Comparison of ENCODE assay signal across 11 mouse cellular contexts in the genomic region with DNA sequence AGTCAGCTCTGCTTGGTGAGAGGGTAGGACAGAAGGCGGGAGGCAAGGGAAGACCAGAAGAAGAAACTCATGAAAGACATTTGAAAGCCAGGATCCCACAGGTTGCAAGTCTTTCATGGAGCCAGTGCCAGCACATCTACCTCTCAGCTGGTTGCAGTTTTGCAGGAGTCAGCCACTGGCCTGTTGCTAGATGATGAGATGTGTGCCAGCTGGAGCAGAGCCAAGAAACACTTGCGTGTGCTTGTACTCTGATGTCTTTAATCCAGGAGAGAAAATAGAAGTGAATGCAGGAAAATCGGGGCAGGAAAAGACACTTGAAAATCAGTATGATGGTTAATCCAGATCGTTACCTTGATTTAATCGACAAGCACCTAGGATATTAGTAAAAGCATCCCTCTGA.
DNase-seq lines count a peak whose midpoint lies in the region; ATAC-seq and TF ChIP-seq lines count a peak whose summit lies in the region.
"Had no signal": no experiment of that assay in that cellular context is flagged by ENCODE, and none has a peak within 500 bp of the region (broad histone marks: within the 10 kb centered on the region; RNA-seq: fewer than 3 reads in every experiment).

No protein-coding gene starts in this region.

- 54% methylated on average over 5 of the region's 5 CpGs for WGBS in heart, embryonic 12.5 days
- WGBS in liver, postnatal 0 days (ENCODE audit: insufficient replicate concordance) = 72% methylated on average over 5 of the region's 5 CpGs
- 78% methylated on average over 5 of the region's 5 CpGs for WGBS in liver, embryonic 12.5 days (ENCODE audit: insufficient replicate concordance)
- WGBS in midbrain, embryonic 15.5 days = 61% methylated on average over 5 of the region's 5 CpGs

- no peak overlapping the region for H3K4me2 ChIP-seq in heart, embryonic 12.5 days
- no peak overlapping the region for H3K4me2 ChIP-seq in liver, postnatal 0 days (ENCODE audit: low read depth, low read length)
- H3K4me2 ChIP-seq in liver, embryonic 12.5 days = no peak overlapping the region
- H3K4me2 ChIP-seq in midbrain, embryonic 15.5 days = no peak overlapping the region

- no peak overlapping the region for H3K27ac ChIP-seq in heart, embryonic 12.5 days (ENCODE audit: poor library complexity, severe bottlenecking)
- H3K27ac ChIP-seq in liver, postnatal 0 days (ENCODE audit: low read depth) = no peak overlapping the region
- no peak overlapping the region for H3K27ac ChIP-seq in liver, embryonic 12.5 days
- H3K27ac ChIP-seq in midbrain, embryonic 15.5 days = no peak overlapping the region
- H3K27ac ChIP-seq: left cerebral cortex, adult 2 months had no signal

- DNase-seq in heart, adult 8-10 months (ENCODE audit: low spot score) = peak; percentile 13
- peak; percentile 47 for DNase-seq in liver, postnatal 0 days
- peak; percentile 24 for DNase-seq in adrenal gland, adult 8-10 months
- DNase-seq in kidney, postnatal 25 days = peak; percentile 60 to 64
- DNase-seq in urinary bladder, adult 2 months (ENCODE audit: low spot score) = no peak
- DNase-seq: embryo, embryonic 11 days; thymus, adult 2 months had no signal

- no peaks in the 10 kb centered on the region for H3K36me3 ChIP-seq in heart, embryonic 12.5 days
- no peaks in the 10 kb centered on the region for H3K36me3 ChIP-seq in liver, postnatal 0 days (replicated peaks; ENCODE audit: insufficient read depth, low read length)
- H3K36me3 ChIP-seq in liver, embryonic 12.5 days = no peaks in the 10 kb centered on the region
- no peaks in the 10 kb centered on the region for H3K36me3 ChIP-seq in midbrain, embryonic 15.5 days (replicated peaks)

- ATAC-seq in heart, embryonic 12.5 days (ENCODE audit: insufficient number of reproducible peaks, low FRiP score) = no peak; the same call in 1 of the 2 replicates
- no peak for ATAC-seq in liver, postnatal 0 days
- ATAC-seq in liver, embryonic 12.5 days = no peak
- ATAC-seq in midbrain, embryonic 15.5 days (replicated peaks) = no peak

- no peak for TF ChIP-seq EP300 in liver, postnatal 0 days (IDR thresholded peaks at IDR 0.05; ENCODE audit: low read depth)

- TF ChIP-seq CTCF in liver, postnatal 0 days (IDR thresholded peaks at IDR 0.05; ENCODE audit: low read depth) = no peak

- H3K4me1 ChIP-seq in heart, embryonic 12.5 days (replicated peaks) = peaks cover 10% of the 10 kb centered on the region
- no peaks in the 10 kb centered on the region for H3K4me1 ChIP-seq in liver, postnatal 0 days (ENCODE audit: insufficient read depth)
- H3K4me1 ChIP-seq in liver, embryonic 12.5 days = no peaks in the 10 kb centered on the region
- H3K4me1 ChIP-seq in midbrain, embryonic 15.5 days = no peaks in the 10 kb centered on the region

- peaks cover 9% of the 10 kb centered on the region; the same call in 1 of the 2 replicates for H3K9me3 ChIP-seq in heart, embryonic 12.5 days (replicated peaks)
- no peaks in the 10 kb centered on the region for H3K9me3 ChIP-seq in liver, postnatal 0 days (ENCODE audit: low read length)
- no peaks in the 10 kb centered on the region for H3K9me3 ChIP-seq in liver, embryonic 12.5 days (replicated peaks)
- no peaks in the 10 kb centered on the region for H3K9me3 ChIP-seq in midbrain, embryonic 15.5 days

- no peak overlapping the region for H3K9ac ChIP-seq in heart, embryonic 12.5 days
- no peak overlapping the region for H3K9ac ChIP-seq in liver, postnatal 0 days (replicated peaks)
- H3K9ac ChIP-seq in liver, embryonic 12.5 days = no peak overlapping the region
- H3K9ac ChIP-seq in midbrain, embryonic 15.5 days = no peak overlapping the region

- H3K4me3 ChIP-seq in heart, embryonic 12.5 days = no peak overlapping the region
- H3K4me3 ChIP-seq in liver, postnatal 0 days (ENCODE audit: low read depth, low read length) = no peak overlapping the region
- H3K4me3 ChIP-seq in liver, embryonic 12.5 days = no peak overlapping the region
- H3K4me3 ChIP-seq in midbrain, embryonic 15.5 days = no peak overlapping the region
- H3K4me3 ChIP-seq: left cerebral cortex, adult 2 months had no signal

- no peaks in the 10 kb centered on the region for H3K27me3 ChIP-seq in heart, embryonic 12.5 days (replicated peaks)
- H3K27me3 ChIP-seq in liver, postnatal 0 days (ENCODE audit: insufficient read depth, low read length) = no peaks in the 10 kb centered on the region
- no peaks in the 10 kb centered on the region for H3K27me3 ChIP-seq in liver, embryonic 12.5 days (replicated peaks)
- H3K27me3 ChIP-seq in midbrain, embryonic 15.5 days (replicated peaks) = no peaks in the 10 kb centered on the region
